Mouse (Mus musculus) lung, embryonic 16.5 days (tissue): Measurements from ENCODE around the gene Tas1r3. TPM values are rescaled to one million over a fixed set of nuclear protein-coding genes. Genes with fewer than 3 reads are reported as not detected.

Experiments
- ATAC-seq: fragments of 200-750 bp; cut with Nextera tagmentation; 2 replicates; pipeline ENCODE4 v1.8.0; 2017; ENCODE audit warnings: low read depth, mild to moderate bottlenecking, moderate library complexity
- H3K27ac ChIP-seq: fragments of 300-500 bp; sonication (generic); 2 replicates; pipeline ENCODE4 v1.5.1; 2014; ENCODE audit warnings: mild to moderate bottlenecking, control low read depth, low read length
- H3K27me3 ChIP-seq: fragments of 300-500 bp; sonication (generic); 2 replicates; pipeline ENCODE4 v1.6.1; 2014; ENCODE audit warnings: low read depth, low read length, mixed read lengths; ENCODE audit not compliant: control insufficient read depth, insufficient read depth
- H3K36me3 ChIP-seq: fragments of 300-500 bp; sonication (generic); 2 replicates; pipeline ENCODE4 v1.6.1; 2014; ENCODE audit warnings: low read length; ENCODE audit not compliant: control insufficient read depth, insufficient read depth
- H3K4me1 ChIP-seq: fragments of 300-500 bp; sonication (generic); replicated peaks from 2 replicates; pipeline ENCODE4 v1.6.1; 2014; ENCODE audit warnings: low read length, mixed read lengths; ENCODE audit not compliant: control insufficient read depth, insufficient read depth
- H3K4me2 ChIP-seq: fragments of 300-500 bp; sonication (generic); 2 replicates; pipeline ENCODE4 v1.6.1; 2014; ENCODE audit warnings: low read depth, low read length, control low read depth
- H3K4me3 ChIP-seq: fragments of 300-500 bp; sonication (generic); 2 replicates; pipeline ENCODE4 v1.5.1; 2014; ENCODE audit warnings: mild to moderate bottlenecking, low read length, control low read depth
- H3K9ac ChIP-seq: fragments of 300-500 bp; sonication (generic); 2 replicates; pipeline ENCODE4 v1.6.1; 2014; ENCODE audit warnings: low read length, control low read depth
- H3K9me3 ChIP-seq: fragments of 300-500 bp; sonication (generic); 2 replicates; pipeline ENCODE4 v1.6.1; 2016; ENCODE audit warnings: low read length; ENCODE audit not compliant: control insufficient read depth
- WGBS: fragments of 180-500 bp; shearing (Covaris S2); extraction: QIAGEN DNeasy Blood & Tissue Kit; methylation state at CpG from one replicate; pipeline ENCODE4 v1.1.7; 2014; 5-methylcytosine and 5-hydroxymethylcytosine counted together
- polyA plus RNA-seq: library from polyadenylated mRNA; unstranded; fragments of >200 nt; fragmentation: Nextera tagmentation; extraction: Ambion mirVana; gene quantifications from 2 replicates; pipeline ENCODE4 v1.2.1, GENCODE M21; 2015

Gene Tas1r3
- polyA plus RNA-seq, result 0.24 and 0.30 TPM in 2 replicates

DNA sequence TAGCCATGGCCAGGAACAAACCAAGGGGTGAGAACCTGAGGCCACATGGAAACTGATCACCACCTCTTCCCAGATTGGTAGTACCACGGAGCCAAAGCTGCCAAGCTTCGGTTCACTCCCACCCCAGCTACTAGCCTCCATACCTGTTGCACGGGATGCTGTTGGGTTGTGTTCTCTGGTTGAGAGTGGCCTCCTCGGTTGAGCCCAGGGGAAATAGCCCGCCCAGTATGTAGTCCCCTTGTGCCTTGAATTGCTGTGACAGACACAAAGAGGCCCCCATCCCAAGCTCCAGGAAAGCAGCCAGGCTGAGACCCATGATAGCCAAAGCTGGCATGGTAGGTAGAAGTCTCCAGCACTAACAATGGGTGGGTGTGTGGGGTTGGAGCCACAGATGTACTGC lies at the start of gene Tas1r3:
Gene Tas1r3 (minus strand): TSS at position 362 of the 400 bp plus-strand sequence.
- WGBS, result 76% methylated on average over 5 of the region's 5 CpGs
- H3K4me3 ChIP-seq, result no peak within 1 kb of the TSS

DNA sequence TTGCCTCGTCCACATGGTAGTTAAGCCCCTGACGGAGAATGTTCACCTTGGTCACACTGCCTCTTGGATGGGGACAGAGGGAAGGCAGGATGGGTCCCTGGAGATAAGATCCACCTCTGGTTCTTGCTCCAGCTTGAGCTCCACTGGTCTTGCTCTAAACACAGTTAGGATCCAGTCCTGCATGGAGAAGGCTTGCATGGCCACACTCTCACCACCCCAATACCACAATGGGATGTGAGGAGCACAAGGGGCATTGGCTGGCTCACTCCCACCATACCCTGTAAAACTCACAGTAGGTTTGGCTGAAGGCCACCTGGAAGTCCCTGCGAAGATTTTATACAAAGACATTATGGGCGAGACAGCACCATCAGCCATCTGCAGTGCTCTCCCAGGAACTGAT lies 45.6 kb upstream of the Tas1r3 start:
- no peaks in the 10 kb centered on the region for H3K27me3 ChIP-seq
- H3K4me3 ChIP-seq, result no peak overlapping the region
- peaks cover 12% of the 10 kb centered on the region for H3K36me3 ChIP-seq
- 82% methylated on average over 4 of the region's 4 CpGs for WGBS
- no peak overlapping the region for H3K27ac ChIP-seq
- no peak for ATAC-seq
- no peaks in the 10 kb centered on the region for H3K4me1 ChIP-seq
- no peak overlapping the region for H3K4me2 ChIP-seq
- H3K9ac ChIP-seq, result no peak overlapping the region
- no peaks in the 10 kb centered on the region for H3K9me3 ChIP-seq

More for the DNA sequence above, at the start of gene Tas1r3:
- ATAC-seq, result no peak
- no peak within 1 kb of the TSS for H3K9ac ChIP-seq
- no peaks in the 10 kb centered on the region for H3K4me1 ChIP-seq
- no peaks in the 10 kb centered on the region for H3K9me3 ChIP-seq
- H3K27ac ChIP-seq, result no peak within 1 kb of the TSS
- peaks cover 15% of the 10 kb centered on the region for H3K36me3 ChIP-seq
- no peak within 1 kb of the TSS for H3K4me2 ChIP-seq
- H3K27me3 ChIP-seq, result no peaks in the 10 kb centered on the region

DNA sequence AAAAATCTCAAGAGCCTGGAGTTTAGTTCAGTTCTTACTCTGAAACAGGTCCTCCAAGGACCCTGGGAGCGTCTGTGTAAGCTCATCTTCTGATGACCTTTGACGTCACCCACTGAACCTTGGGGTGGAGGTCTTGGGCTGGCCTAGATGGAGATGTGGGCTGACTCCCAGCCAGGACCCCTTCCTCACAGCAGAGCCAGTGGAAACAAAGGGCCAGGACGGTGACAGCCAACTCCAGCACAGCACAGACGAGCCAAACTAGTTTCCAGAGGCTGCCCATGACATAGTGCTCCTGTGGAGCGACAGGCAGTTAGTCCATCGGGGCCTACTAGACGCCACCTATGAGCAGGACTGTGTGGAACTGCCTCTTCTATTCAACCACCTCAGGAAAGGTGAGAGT lies 45.1 kb upstream of the Tas1r3 start:
- no peak for ATAC-seq
- Histone ChIP-seq H3K4me1 (no peaks in the 10 kb centered on the region), H3K4me3 (no peak overlapping the region), H3K9me3 (no peaks in the 10 kb centered on the region), H3K36me3 (peaks cover 17% of the 10 kb centered on the region), H3K9ac (no peak overlapping the region), H3K27me3 (no peaks in the 10 kb centered on the region), H3K27ac (no peak overlapping the region), H3K4me2 (no peak overlapping the region)
- WGBS, result 68% methylated on average over 7 of the region's 7 CpGs

DNA sequence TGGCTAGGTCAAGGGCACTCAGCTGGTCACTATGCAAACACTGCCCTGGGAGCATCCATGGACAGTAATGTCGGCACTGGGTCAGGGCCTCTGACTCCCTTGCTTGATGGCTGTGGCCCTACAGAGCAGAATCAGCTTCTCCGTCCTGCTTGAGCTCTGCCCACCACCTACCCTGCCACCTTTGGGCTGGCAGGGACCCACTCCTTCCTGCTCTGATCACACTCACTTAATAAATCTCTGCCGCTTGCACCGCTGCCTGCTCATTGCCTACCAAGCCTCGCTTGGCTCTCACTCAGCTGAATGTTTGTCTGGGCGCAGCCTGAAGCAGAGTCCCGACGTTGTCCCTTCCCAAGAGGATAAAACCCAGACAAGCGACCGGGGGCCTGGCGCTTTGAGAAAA lies 43.8 kb upstream of the Tas1r3 start:
- no peaks in the 10 kb centered on the region for H3K9me3 ChIP-seq
- H3K27me3 ChIP-seq, result no peaks in the 10 kb centered on the region
- H3K4me3 ChIP-seq, result no peak overlapping the region
- no peak for ATAC-seq
- WGBS, result 48% methylated on average over 11 of the region's 11 CpGs
- H3K27ac ChIP-seq, result no peak overlapping the region
- no peaks in the 10 kb centered on the region for H3K4me1 ChIP-seq
- H3K36me3 ChIP-seq, result peaks cover 27% of the 10 kb centered on the region
- no peak overlapping the region for H3K4me2 ChIP-seq
- H3K9ac ChIP-seq, result no peak overlapping the region

DNA sequence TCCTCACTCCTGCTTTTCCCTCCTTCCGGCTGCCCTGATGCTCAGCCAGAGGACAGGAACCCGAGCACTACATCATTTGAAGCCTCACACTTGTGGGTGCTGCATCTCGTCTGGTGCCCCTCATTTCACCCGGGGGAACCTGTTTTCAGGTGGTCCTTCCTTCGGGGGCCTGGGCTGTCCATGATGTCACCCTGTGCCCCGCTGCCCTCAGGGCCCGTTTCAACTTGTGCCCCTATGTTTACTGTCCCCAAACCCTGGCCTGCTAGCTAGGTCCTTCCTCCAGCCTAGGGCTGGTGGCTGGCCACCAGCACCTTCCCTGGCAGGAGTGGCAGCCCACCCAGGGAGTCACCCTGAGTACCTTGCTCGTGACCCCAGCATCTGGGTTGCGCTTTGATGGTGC lies 43.0 kb upstream of the Tas1r3 start:
- WGBS, result 76% methylated on average over 9 of the region's 9 CpGs
- ATAC-seq, result no peak
- Histone ChIP-seq H3K4me2 (no peak overlapping the region), H3K4me1 (peaks cover 3% of the 10 kb centered on the region; the same call in 1 of the 2 replicates), H3K9me3 (no peaks in the 10 kb centered on the region), H3K9ac (no peak overlapping the region), H3K4me3 (no peak overlapping the region), H3K27me3 (no peaks in the 10 kb centered on the region), H3K27ac (no peak overlapping the region), H3K36me3 (peaks cover 27% of the 10 kb centered on the region)

DNA sequence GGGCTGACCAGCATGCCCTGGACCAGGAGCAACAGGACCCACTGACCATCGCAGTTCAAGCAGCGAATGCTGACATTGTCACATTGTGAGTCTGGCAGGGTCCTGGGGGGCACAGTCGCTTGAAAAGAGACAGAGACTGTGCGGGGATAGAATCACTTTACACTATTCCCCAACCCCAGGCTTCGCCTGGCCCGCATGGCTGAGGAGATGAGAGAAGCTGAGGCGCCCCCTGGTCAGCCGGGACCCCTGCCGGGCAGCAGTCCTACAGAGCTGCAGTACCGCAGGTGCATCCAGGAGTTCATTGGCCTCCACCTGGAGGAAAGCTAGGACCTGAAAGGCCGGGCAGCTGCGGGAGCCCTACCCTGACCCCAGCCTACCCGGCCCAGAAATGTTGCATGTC lies 42.5 kb upstream of the Tas1r3 start:
- Histone ChIP-seq H3K9ac (no peak overlapping the region), H3K9me3 (no peaks in the 10 kb centered on the region), H3K4me2 (no peak overlapping the region), H3K36me3 (peaks cover 27% of the 10 kb centered on the region), H3K4me1 (peaks cover 5% of the 10 kb centered on the region; the same call in 1 of the 2 replicates), H3K4me3 (no peak overlapping the region), H3K27ac (no peak overlapping the region), H3K27me3 (no peaks in the 10 kb centered on the region)
- no peak for ATAC-seq
- 84% methylated on average over 13 of the region's 13 CpGs for WGBS

DNA sequence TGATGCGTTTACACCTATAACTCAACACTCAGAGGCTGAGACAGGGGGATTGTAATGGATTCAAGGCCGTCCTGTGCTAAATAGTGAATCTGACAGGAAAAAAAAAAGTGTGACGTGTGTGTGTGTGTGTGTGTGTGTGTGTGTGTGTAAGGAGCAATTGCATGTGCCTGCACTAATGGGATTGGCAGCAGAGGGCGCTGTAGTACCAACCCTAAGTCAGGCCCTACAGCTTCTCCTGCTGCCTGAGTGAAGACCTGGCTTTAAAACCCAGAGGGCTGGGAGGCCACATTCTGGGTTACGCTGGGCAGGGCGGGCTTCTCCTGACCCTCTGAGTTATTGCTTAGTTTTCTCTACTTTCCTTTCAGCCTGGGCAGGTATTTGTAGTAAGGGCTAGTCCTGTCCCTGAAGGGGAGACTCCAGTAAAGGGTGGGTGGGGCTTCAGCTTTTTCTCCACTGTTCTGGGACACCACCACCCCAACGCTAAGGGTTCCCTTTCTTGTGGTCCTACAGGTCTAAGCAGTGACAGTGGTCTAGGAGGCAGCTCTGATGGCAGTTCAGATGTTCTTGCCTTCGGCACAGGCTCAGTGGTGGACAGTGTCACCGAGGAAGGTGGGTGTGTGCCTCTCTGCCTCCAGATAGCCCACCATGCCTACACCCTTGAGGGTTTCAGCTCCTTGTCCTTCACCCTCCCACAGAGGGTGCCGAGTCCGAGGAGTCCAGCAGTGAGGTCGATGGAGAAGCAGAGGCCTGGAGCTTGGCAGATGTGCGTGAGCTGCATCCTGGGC lies 41.3 kb upstream of the Tas1r3 start:
- Histone ChIP-seq H3K27me3 (no peaks in the 10 kb centered on the region), H3K4me3 (no peak overlapping the region), H3K9me3 (no peaks in the 10 kb centered on the region), H3K9ac (no peak overlapping the region), H3K4me2 (no peak overlapping the region), H3K36me3 (peaks cover 28% of the 10 kb centered on the region), H3K27ac (no peak overlapping the region), H3K4me1 (peaks cover 5% of the 10 kb centered on the region; the same call in 1 of the 2 replicates)
- no peak for ATAC-seq
- WGBS, result 92% methylated on average over 13 of the region's 13 CpGs

DNA sequence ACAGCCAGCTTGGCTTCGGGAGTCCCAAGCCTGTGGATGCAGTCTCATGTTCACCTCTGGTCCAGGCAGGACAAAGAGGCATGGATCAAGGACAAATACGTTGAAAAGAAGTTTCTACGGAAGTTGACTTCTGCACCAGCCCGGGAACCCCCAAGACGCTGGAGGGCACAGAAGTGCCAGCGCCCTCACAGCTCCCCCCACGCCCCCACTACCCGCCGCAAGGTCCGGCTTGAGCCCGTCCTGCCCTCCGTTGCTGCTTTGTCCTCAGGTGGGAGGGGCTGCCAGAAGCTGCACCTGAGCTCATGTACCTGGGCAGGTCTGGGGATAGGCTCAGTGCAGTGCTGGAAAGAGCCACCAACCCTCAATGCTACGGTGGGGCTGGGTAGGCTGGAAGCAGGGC lies 40.1 kb upstream of the Tas1r3 start:
- 89% methylated on average over 12 of the region's 13 CpGs for WGBS
- no peak for ATAC-seq
- H3K4me2 ChIP-seq, result no peak overlapping the region
- peaks cover 5% of the 10 kb centered on the region; the same call in 1 of the 2 replicates for H3K4me1 ChIP-seq
- H3K27ac ChIP-seq, result no peak overlapping the region
- H3K36me3 ChIP-seq, result peaks cover 31% of the 10 kb centered on the region
- no peak overlapping the region for H3K4me3 ChIP-seq
- no peaks in the 10 kb centered on the region for H3K27me3 ChIP-seq
- H3K9ac ChIP-seq, result no peak overlapping the region
- H3K9me3 ChIP-seq, result no peaks in the 10 kb centered on the region

DNA sequence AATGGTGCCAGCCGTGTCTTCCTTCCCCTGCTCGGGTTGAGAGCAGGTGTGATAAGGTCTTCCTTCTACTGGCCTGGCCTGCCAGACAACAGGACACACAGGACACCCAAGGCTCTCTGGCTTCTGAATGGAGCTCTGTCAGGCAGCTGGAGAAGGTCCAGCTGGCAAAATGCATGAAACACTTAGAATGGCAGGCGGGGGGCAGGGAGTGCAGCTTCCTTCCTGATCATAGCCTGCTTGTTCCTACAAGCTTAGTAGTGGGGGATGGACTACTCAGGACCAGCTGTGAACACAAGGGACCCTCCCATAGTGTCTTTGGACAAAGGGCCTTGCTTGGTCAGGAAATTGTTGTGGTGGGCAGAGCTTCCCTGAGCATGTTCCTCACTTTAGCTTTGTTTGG lies 38.0 kb upstream of the Tas1r3 start:
- WGBS, result 43% methylated on average over 3 of the region's 3 CpGs
- H3K9me3 ChIP-seq, result no peaks in the 10 kb centered on the region
- H3K4me3 ChIP-seq, result no peak overlapping the region
- no peak overlapping the region for H3K9ac ChIP-seq
- H3K36me3 ChIP-seq, result peaks cover 36% of the 10 kb centered on the region
- H3K4me1 ChIP-seq, result peaks cover 5% of the 10 kb centered on the region; the same call in 1 of the 2 replicates
- peak; percentile 89 for ATAC-seq
- no peak overlapping the region for H3K4me2 ChIP-seq
- H3K27me3 ChIP-seq, result no peaks in the 10 kb centered on the region
- H3K27ac ChIP-seq, result peak overlapping the region; percentile 21
